Mouse (Mus musculus): ENCODE measurements around the gene Cpa5. TPM values are rescaled to one million over a fixed set of nuclear protein-coding genes. Genes with fewer than 3 reads are reported as not detected.

The Cpa5 gene
- polyA plus RNA-seq, 1 experiment = not detected

GRCm38 (mm10) chr6:30676506-30676905 is 65.7 kb downstream of the Cpa5 start:
- Histone ChIP-seq H3K4me3 (ENCODE audit: insufficient read depth, low read depth, low read length) (no peak overlapping the region), H3K27ac (replicated peaks; ENCODE audit: low read depth, low read length) (no peak overlapping the region), H3K4me1 (ENCODE audit: control insufficient read depth, insufficient read depth, insufficient read length, low read length) (peaks cover 4% of the 10 kb centered on the region)

- Histone ChIP-seq H3K4me3 (ENCODE audit: insufficient read depth, low read depth, low read length) (no peak overlapping the region), H3K4me1 (ENCODE audit: control insufficient read depth, insufficient read depth, insufficient read length, low read length) (peaks cover 11% of the 10 kb centered on the region)
Observed at GRCm38 (mm10) chr6:30677591-30677990, 66.8 kb downstream of the Cpa5 start.

GRCm38 (mm10) chr6:30678482-30678881 is 67.7 kb downstream of the Cpa5 start:
- peaks cover 13% of the 10 kb centered on the region for H3K4me1 ChIP-seq (ENCODE audit: control insufficient read depth, insufficient read depth, insufficient read length, low read length)
- H3K27ac ChIP-seq (replicated peaks; ENCODE audit: low read depth, low read length) = no peak overlapping the region
- no peak overlapping the region for H3K4me3 ChIP-seq (ENCODE audit: insufficient read depth, low read depth, low read length)

More at GRCm38 (mm10) chr6:30677591-30677990, 66.8 kb downstream of the Cpa5 start:
- H3K27ac ChIP-seq (replicated peaks; ENCODE audit: low read depth, low read length) = no peak overlapping the region

- H3K4me1 ChIP-seq (ENCODE audit: control insufficient read depth, insufficient read depth, insufficient read length, low read length) = peaks cover 11% of the 10 kb centered on the region
- H3K27ac ChIP-seq (replicated peaks; ENCODE audit: low read depth, low read length) = no peak overlapping the region
- H3K4me3 ChIP-seq (ENCODE audit: insufficient read depth, low read depth, low read length) = no peak overlapping the region
Observed at GRCm38 (mm10) chr6:30679567-30679966, 68.8 kb downstream of the Cpa5 start.

GRCm38 (mm10) chr6:30680442-30680841 is 69.6 kb downstream of the Cpa5 start:
- H3K4me1 ChIP-seq (ENCODE audit: control insufficient read depth, insufficient read depth, insufficient read length, low read length) = peaks cover 10% of the 10 kb centered on the region
- H3K27ac ChIP-seq (replicated peaks; ENCODE audit: low read depth, low read length) = no peak overlapping the region
- no peak overlapping the region for H3K4me3 ChIP-seq (ENCODE audit: insufficient read depth, low read depth, low read length)

Other genes starting within 250 kb of the Cpa5 start
- 11.5 and 13.2 TPM in 2 replicates for gene Zc3hc1, start 220.0 kb upstream of the Cpa5 start, polyA plus RNA-seq (2012; ENCODE audit: insufficient read depth, insufficient read length, missing spikeins)
- 18.9 and 19.3 TPM in 2 replicates for gene Klhdc10, start 209.1 kb upstream of the Cpa5 start, polyA plus RNA-seq (2012; ENCODE audit: insufficient read depth, insufficient read length, missing spikeins)
- gene Tmem209, start 101.2 kb upstream of the Cpa5 start, polyA plus RNA-seq (2012; ENCODE audit: insufficient read depth, insufficient read length, missing spikeins) = 11.8 and 15.0 TPM in 2 replicates
- not detected in 2 replicates for gene Ssmem1, start 101.2 kb upstream of the Cpa5 start, polyA plus RNA-seq (2012; ENCODE audit: insufficient read depth, insufficient read length, missing spikeins)
- gene Cpa2, start 69.4 kb upstream of the Cpa5 start, polyA plus RNA-seq (2012; ENCODE audit: insufficient read depth, insufficient read length, missing spikeins) = 0.99 TPM in 1 of 2 replicates, not detected in the other
- not detected in 2 replicates for gene Cpa4, start 42.6 kb upstream of the Cpa5 start, polyA plus RNA-seq (2012; ENCODE audit: insufficient read depth, insufficient read length, missing spikeins)
- gene Cpa1, start 28.2 kb downstream of the Cpa5 start, polyA plus RNA-seq (2012; ENCODE audit: insufficient read depth, insufficient read length, missing spikeins) = not detected in 2 replicates
- gene Cep41, start 82.7 kb downstream of the Cpa5 start, polyA plus RNA-seq (2012; ENCODE audit: insufficient read depth, insufficient read length, missing spikeins) = 1.4 and 4.8 TPM in 2 replicates
- 1.5 and 6.7 TPM in 2 replicates for gene Mest, start 112.5 kb downstream of the Cpa5 start, polyA plus RNA-seq (2012; ENCODE audit: insufficient read depth, insufficient read length, missing spikeins)